12 mouse cellular contexts compared by ENCODE assay signal in genomic region chr17:11926865-11927386, GRCm38 (mm10).
DNase-seq lines count a peak whose midpoint lies in the region; ATAC-seq and TF ChIP-seq lines count a peak whose summit lies in the region.
"Had no signal": no experiment of that assay in that cellular context is flagged by ENCODE, and none has a peak within 500 bp of the region (broad histone marks: within the 10 kb centered on the region; RNA-seq: fewer than 3 reads in every experiment).

No protein-coding gene starts in this region.

- no peaks in the 10 kb centered on the region for H3K4me1 ChIP-seq in embryonic facial prominence, embryonic 14.5 days (ENCODE audit: control insufficient read depth, insufficient read depth, low read length)
- peaks cover 8% of the 10 kb centered on the region; the same call in 1 of the 2 replicates for H3K4me1 ChIP-seq in kidney, adult 2 months (ENCODE audit: control insufficient read depth, insufficient read depth, low read length)
- peaks cover 10% of the 10 kb centered on the region; the same call in 1 of the 2 replicates for H3K4me1 ChIP-seq in limb, embryonic 13.5 days

- peak; percentile 61 to 62 for DNase-seq in cerebellum, postnatal 10 days
- no peak for DNase-seq in cerebellum, adult 11 months
- DNase-seq in embryonic facial prominence, embryonic 14.5 days (ENCODE audit: low spot score), result peak; percentile 31
- DNase-seq in kidney, adult 2 months, result peak; percentile 85
- DNase-seq in thymus, postnatal 0 days (ENCODE audit: low spot score), result no peak
- DNase-seq in spleen, adult 12 weeks (ENCODE audit: low spot score), result no peak
- DNase-seq in layer of hippocampus, adult 9-11 months, result no peak
- DNase-seq: cerebellum, adult 18-20 months; gastrocnemius, adult 2 months had no signal

- WGBS in embryonic facial prominence, embryonic 14.5 days, result 21% methylated on average over 11 of the region's 11 CpGs
- WGBS in kidney, adult 2 months, result 25% methylated on average over 11 of the region's 11 CpGs
- 10% methylated on average over 11 of the region's 11 CpGs for WGBS in limb, embryonic 13.5 days

- no peak for ATAC-seq in embryonic facial prominence, embryonic 14.5 days (ENCODE audit: low read depth)
- no peak for ATAC-seq in limb, embryonic 13.5 days (ENCODE audit: low FRiP score, low read depth)

- H3K27ac ChIP-seq in embryonic facial prominence, embryonic 14.5 days (replicated peaks; ENCODE audit: low read depth, low read length), result no peak overlapping the region
- H3K27ac ChIP-seq in kidney, adult 2 months (ENCODE audit: insufficient read depth, low read depth, low read length), result no peak overlapping the region
- no peak overlapping the region for H3K27ac ChIP-seq in limb, embryonic 13.5 days
- H3K27ac ChIP-seq: embryonic facial prominence, embryonic 12.5 days; gastrocnemius, adult 2 months; liver, embryonic 14.5 days had no signal

- no peak overlapping the region for H3K9ac ChIP-seq in embryonic facial prominence, embryonic 14.5 days (ENCODE audit: low read depth, low read length)
- H3K9ac ChIP-seq in limb, embryonic 13.5 days, result no peak overlapping the region
- H3K9ac ChIP-seq: embryonic facial prominence, embryonic 12.5 days; liver, embryonic 14.5 days had no signal

- 0 out of 2 replicates have a peak, but pooled peaks cover 5% of the 10 kb centered on the region for H3K9me3 ChIP-seq in embryonic facial prominence, embryonic 14.5 days (ENCODE audit: control insufficient read depth, low read length)
- H3K9me3 ChIP-seq in limb, embryonic 13.5 days, result 0 out of 2 replicates have a peak, but pooled peaks cover 4% of the 10 kb centered on the region
- H3K9me3 ChIP-seq: embryonic facial prominence, embryonic 12.5 days had no signal

- H3K27me3 ChIP-seq in embryonic facial prominence, embryonic 14.5 days (replicated peaks; ENCODE audit: control insufficient read depth, insufficient read depth, low read length), result no peaks in the 10 kb centered on the region
- no peaks in the 10 kb centered on the region for H3K27me3 ChIP-seq in kidney, adult 2 months (replicated peaks; ENCODE audit: control insufficient read depth, insufficient read depth, low read length)
- H3K27me3 ChIP-seq in limb, embryonic 13.5 days, result 0 out of 2 replicates have a peak, but pooled peaks cover 3% of the 10 kb centered on the region
- H3K27me3 ChIP-seq: embryonic facial prominence, embryonic 12.5 days had no signal

- no peak overlapping the region for H3K4me2 ChIP-seq in embryonic facial prominence, embryonic 14.5 days (ENCODE audit: low read depth, low read length)
- H3K4me2 ChIP-seq in limb, embryonic 13.5 days (replicated peaks), result 0 out of 2 replicates have a peak overlapping the region, but pooled peaks have one; percentile 9
- H3K4me2 ChIP-seq: embryonic facial prominence, embryonic 12.5 days had no signal

- no peak for TF ChIP-seq POLR2A in kidney, adult 2 months (IDR thresholded peaks at IDR 0.05; ENCODE audit: low read depth, low read length)

- no peaks in the 10 kb centered on the region for H3K36me3 ChIP-seq in embryonic facial prominence, embryonic 14.5 days (ENCODE audit: control insufficient read depth, insufficient read depth, low read length)
- H3K36me3 ChIP-seq in kidney, adult 2 months (ENCODE audit: control insufficient read depth, insufficient read depth, low read length), result no peaks in the 10 kb centered on the region
- no peaks in the 10 kb centered on the region for H3K36me3 ChIP-seq in limb, embryonic 13.5 days
- H3K36me3 ChIP-seq: embryonic facial prominence, embryonic 12.5 days had no signal

- H3K4me3 ChIP-seq in embryonic facial prominence, embryonic 14.5 days (ENCODE audit: low read depth, low read length), result no peak overlapping the region
- H3K4me3 ChIP-seq in kidney, adult 2 months (ENCODE audit: insufficient read depth, low read depth, low read length), result no peak overlapping the region
- H3K4me3 ChIP-seq in limb, embryonic 13.5 days, result no peak overlapping the region
- H3K4me3 ChIP-seq: embryonic facial prominence, embryonic 12.5 days; gastrocnemius, adult 2 months had no signal

- no peak for TF ChIP-seq CTCF in kidney, adult 2 months (conservative IDR thresholded peaks at IDR 0.05; ENCODE audit: insufficient read depth, insufficient read length, low read depth, low read length)

Comparison
In these comparisons a context has a peak if more than half of its experiments do, and no peak if none do; other contexts are left out.
1. DNase-seq: peak in cerebellum, postnatal 10 days (2 of 2), embryonic facial prominence, embryonic 14.5 days (single experiment) and kidney, adult 2 months (single experiment); none in cerebellum, adult 11 months (single experiment), thymus, postnatal 0 days (single experiment), spleen, adult 12 weeks (single experiment) and layer of hippocampus, adult 9-11 months (single experiment).